Mouse (Mus musculus): ENCODE results near the gene Col4a3bp. TPM values are rescaled to one million over a fixed set of nuclear protein-coding genes. Genes with fewer than 3 reads are reported as not detected.
"Not testable (repeated sequence)": the region's sequence is repeated elsewhere in the genome, so short reads cannot be mapped to it uniquely, and the experiment has no call there.

The Col4a3bp gene
- total RNA-seq, 1 experiment from 2014 or later, result 90.3 TPM

DNA sequence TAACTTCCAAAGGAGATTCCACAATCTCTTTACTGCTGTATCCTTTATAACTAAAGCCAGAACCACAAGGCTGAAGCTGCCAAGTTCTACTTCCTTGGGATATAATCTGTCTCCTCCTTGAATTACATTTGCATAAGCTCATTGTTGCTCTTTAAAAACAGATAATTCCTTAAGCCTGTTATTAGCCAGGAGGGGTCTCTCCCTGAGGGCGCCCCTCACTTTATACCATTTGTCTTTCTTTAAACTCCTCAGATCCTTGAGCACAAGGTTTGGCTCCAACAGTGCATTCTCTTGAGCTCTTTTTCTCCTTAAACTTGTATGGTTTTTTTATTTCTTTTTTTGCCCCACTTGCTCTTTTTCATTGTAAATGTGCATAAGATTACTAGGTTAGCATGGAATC lies 46.2 kb downstream of the Col4a3bp start:
- no peak for ATAC-seq (replicated peaks in 1 of 2; ENCODE audit: insufficient read depth in 1 of 2, low FRiP score in 2 of 2, low TSS enrichment in 1 of 2, low read depth in 1 of 2, poor library complexity in 2 of 2, severe bottlenecking in 2 of 2)

DNA sequence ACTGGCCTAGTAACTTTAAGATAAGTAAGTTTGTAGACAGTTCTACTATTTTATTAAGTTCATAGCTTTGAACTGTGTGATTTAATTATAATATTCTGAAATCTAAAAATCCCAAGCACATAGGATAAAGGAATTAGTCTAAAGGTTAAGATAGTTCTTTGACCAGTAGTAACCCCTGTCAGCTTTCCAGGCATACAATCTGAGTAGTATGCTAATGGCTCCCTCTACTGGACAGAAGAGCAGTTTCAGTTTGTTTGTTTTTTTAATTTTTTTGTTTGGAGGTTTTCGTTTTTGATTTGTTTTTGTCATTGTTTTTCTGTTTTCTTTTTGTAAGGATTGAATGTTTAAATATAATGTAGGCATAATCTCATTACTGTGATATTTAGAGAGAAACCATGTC lies 51.2 kb downstream of the Col4a3bp start:
- ATAC-seq (replicated peaks in 1 of 2; ENCODE audit: insufficient read depth in 1 of 2, low FRiP score in 2 of 2, low TSS enrichment in 1 of 2, low read depth in 1 of 2, poor library complexity in 2 of 2, severe bottlenecking in 2 of 2), result peak in 1 of 2 experiments; percentile 67; a peak in 1 of 4 replicates

DNA sequence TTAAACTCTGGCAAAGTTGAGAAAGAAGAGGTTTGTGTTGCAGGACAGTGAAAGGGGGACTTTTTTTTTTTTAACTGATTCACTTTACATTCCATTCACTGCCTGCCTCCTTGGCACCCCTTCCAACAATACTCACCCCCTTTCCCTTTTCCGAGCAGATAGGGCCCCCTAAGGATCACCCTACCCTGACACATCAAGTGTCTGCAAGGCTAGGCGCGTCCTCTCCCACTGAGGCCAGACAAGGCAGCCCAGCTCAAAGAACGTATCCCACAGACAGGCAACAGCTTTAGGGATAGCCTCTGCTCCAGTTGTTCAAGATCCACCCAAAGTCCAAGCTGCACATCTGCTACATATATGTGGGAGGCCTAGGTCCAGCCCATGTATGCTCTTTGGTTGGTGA lies 51.7 kb downstream of the Col4a3bp start:
- ATAC-seq (replicated peaks in 1 of 2; ENCODE audit: insufficient read depth in 1 of 2, low FRiP score in 2 of 2, low TSS enrichment in 1 of 2, low read depth in 1 of 2, poor library complexity in 2 of 2, severe bottlenecking in 2 of 2), result no peak

DNA sequence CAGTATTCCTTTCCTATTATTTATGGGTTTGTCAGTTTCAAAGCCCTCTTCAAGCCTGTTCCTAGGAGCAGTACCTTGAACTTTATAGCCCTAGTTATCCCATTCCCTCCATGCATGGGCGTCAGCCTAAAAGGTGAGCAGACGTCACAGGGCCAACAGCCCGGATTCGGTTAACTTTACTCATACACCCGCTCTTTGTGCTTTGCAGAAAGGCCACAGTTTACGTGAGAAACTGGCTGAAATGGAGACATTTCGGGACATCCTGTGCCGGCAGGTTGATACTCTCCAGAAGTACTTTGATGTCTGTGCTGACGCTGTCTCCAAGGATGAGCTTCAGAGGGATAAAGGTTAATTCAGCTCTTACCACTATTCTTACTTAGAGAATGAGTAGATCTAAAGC lies 56.8 kb downstream of the Col4a3bp start:
- ATAC-seq (replicated peaks in 1 of 2; ENCODE audit: insufficient read depth in 1 of 2, low FRiP score in 2 of 2, low TSS enrichment in 1 of 2, low read depth in 1 of 2, poor library complexity in 2 of 2, severe bottlenecking in 2 of 2), result no peak

DNA sequence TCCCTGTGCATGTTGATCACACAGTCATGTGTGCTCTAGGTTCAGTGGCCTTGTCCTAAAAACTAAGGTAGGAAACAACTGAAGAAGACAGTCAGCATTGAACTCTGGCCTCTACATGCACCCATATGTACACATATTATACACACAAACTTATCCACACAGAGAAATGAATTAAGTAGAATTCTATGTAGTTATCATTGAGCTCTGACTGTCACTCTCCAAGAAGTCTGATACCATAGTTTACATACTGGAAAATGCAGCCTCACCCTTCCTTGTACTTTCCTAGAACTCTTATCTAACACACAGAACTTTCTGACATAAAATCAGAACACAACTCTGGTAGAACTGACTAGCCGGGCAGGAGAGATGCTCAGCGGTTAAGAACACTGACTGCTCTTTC lies 61.8 kb downstream of the Col4a3bp start:
- ATAC-seq (replicated peaks in 1 of 2; ENCODE audit: insufficient read depth in 1 of 2, low FRiP score in 2 of 2, low TSS enrichment in 1 of 2, low read depth in 1 of 2, poor library complexity in 2 of 2, severe bottlenecking in 2 of 2), result no peak

DNA sequence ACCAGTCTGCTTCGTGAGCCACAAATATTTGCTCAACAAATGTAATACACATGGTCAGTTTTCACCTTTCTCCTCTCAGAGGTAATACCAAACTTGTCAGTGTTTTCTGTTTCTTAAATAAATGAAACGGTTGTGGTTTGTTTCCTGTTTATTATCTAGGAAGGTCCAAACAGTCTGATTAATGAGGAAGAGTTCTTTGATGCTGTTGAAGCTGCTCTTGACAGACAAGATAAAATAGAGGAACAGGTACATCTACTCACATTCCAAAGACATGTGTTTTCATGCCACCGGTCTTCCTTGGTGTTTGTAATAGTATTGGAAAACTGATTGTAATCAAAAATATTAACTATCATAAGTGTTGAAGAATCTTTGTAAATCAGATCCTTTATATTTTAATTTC lies 72.2 kb downstream of the Col4a3bp start:
- no peak for ATAC-seq (replicated peaks in 1 of 2; ENCODE audit: insufficient read depth in 1 of 2, low FRiP score in 2 of 2, low TSS enrichment in 1 of 2, low read depth in 1 of 2, poor library complexity in 2 of 2, severe bottlenecking in 2 of 2)

DNA sequence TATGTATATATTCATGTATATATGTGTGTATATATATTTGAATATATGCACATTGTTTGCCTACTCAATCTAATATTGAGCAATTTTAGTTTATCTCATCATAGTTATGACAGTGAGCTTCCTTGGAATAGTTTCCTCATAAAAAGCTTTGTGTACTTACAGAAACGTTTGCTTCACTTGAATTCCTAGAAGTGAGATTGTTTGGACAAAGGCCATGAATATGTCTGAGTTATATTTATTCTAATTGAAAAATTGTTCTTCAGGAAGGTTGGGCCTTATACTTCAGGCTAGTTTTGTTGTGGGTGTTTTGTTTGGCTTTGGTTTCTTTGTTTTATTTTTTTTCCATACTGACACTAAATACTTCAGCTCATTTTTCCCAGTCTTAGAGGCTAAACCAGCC lies 78.5 kb downstream of the Col4a3bp start:
- ATAC-seq (replicated peaks in 1 of 2; ENCODE audit: insufficient read depth in 1 of 2, low FRiP score in 2 of 2, low TSS enrichment in 1 of 2, low read depth in 1 of 2, poor library complexity in 2 of 2, severe bottlenecking in 2 of 2), result no peak

DNA sequence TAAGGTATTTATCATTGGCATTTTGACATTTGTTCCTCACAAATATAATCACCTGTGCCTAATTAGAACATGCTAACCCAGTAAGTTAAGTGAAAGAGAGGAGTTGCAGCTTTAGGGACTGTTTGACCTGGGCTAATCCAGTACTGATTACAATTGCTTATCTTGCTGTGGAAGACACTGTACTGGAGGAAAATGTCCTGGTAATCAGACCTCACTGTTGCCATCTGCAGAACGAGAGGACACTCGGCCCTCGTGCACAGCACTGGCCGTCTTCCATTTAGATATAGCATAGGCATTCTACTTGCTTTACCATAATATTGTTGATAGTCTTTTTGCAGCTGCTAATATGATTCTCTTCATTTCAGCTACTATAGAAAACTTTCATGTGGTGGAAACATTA lies 88.0 kb downstream of the Col4a3bp start:
- ATAC-seq (replicated peaks in 1 of 2; ENCODE audit: insufficient read depth in 1 of 2, low FRiP score in 2 of 2, low TSS enrichment in 1 of 2, low read depth in 1 of 2, poor library complexity in 2 of 2, severe bottlenecking in 2 of 2), result no peak

DNA sequence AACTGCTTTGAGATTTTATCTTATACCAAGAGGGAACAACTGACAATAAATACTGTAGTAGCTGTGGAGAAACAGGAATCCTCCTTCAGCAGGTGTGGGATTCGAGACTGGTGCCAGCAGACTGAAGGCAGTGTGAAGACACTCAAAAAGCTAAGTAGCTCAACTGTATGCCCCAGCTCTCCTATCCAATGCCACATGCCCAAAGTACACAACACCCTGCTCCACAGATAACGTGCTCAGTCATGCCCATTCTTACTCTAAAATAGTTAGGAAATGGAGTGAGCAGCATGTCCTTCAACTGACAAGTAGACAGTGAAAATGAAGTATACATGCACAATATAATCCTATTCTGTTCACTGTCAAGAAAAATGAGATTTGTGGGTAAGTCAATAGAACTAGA lies 101.8 kb downstream of the Col4a3bp start:
- ATAC-seq (replicated peaks in 1 of 2; ENCODE audit: insufficient read depth in 1 of 2, low FRiP score in 2 of 2, low TSS enrichment in 1 of 2, low read depth in 1 of 2, poor library complexity in 2 of 2, severe bottlenecking in 2 of 2), result no peak

DNA sequence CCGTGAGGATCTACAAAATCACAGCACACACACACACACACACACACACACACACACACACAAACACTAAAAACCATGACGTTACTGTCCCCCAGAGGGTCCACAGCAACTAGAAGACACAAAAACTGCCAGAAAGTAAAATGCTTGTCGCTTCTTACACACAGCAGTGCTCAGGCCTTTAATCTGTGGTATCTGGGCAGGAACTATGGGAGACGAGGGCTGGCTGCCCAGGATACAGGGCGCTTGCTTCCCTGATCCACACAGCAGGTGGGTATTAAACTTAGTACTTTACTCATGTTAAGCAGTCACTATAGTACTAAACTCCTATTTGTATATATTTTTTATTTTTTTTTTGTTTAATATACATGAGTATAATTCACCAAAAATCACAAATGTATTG lies 103.4 kb downstream of the Col4a3bp start:
- no peak for ATAC-seq (replicated peaks in 1 of 2; ENCODE audit: insufficient read depth in 1 of 2, low FRiP score in 2 of 2, low TSS enrichment in 1 of 2, low read depth in 1 of 2, poor library complexity in 2 of 2, severe bottlenecking in 2 of 2)

DNA sequence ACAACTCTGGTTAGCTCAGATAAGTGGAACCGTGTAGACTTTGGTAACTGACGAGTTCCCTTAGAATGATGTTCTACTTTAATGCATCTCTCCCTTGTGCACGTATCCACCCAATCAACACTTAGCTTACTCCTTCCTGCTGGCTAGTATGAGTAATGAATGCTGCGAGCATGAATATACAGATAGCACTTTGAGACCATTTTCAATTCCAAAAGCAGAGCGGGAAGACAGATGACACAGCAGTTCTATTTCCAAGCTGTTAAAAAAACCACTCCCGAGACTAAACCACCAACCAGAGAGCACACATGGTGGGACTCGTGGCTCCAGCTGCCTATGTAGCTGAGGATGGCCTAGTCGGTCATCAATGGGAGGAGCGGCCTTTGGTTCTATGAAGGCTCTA lies 110.6 kb downstream of the Col4a3bp start:
- ATAC-seq (replicated peaks in 1 of 2; ENCODE audit: insufficient read depth in 1 of 2, low FRiP score in 2 of 2, low TSS enrichment in 1 of 2, low read depth in 1 of 2, poor library complexity in 2 of 2, severe bottlenecking in 2 of 2), result no peak

DNA sequence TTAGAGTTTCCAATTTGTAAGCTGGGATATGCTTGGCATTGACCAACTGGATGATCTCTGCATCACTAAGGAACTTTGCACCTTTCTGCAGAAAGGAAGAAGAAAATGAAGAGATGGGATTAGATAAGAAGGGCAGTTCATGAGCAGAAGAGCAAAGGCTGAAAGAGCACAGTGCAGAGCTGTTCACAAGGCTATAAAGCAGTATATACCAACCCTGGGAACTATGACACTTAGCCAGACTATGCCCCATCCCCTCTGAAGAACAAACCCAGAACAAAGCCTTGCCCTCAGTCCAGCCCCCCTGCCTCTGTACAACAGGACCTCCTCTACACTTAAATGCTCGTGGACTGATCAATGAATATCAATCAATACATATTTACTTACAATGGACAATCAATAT lies 114.3 kb downstream of the Col4a3bp start:
- no peak for ATAC-seq (replicated peaks in 1 of 2; ENCODE audit: insufficient read depth in 1 of 2, low FRiP score in 2 of 2, low TSS enrichment in 1 of 2, low read depth in 1 of 2, poor library complexity in 2 of 2, severe bottlenecking in 2 of 2)

DNA sequence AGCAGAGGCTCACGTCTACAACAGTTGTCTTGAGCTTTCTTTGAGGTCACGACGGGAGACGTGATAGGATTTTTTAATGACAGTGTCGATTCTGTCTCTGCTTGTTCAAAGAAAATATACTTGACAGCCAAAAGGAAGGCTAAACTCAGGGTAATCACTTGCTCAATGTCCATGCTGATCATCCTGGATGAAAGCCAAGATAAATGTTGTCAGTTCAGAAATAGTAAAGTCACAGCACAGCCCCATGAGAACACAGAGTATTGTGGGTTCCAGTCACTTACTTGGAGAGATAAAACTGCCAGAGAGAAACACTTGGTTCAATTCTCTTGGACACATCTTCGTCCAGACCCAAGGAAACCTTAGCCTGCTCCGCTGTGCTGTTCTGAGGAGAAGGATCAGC lies 116.5 kb downstream of the Col4a3bp start:
- no peak for ATAC-seq (replicated peaks in 1 of 2; ENCODE audit: insufficient read depth in 1 of 2, low FRiP score in 2 of 2, low TSS enrichment in 1 of 2, low read depth in 1 of 2, poor library complexity in 2 of 2, severe bottlenecking in 2 of 2)

DNA sequence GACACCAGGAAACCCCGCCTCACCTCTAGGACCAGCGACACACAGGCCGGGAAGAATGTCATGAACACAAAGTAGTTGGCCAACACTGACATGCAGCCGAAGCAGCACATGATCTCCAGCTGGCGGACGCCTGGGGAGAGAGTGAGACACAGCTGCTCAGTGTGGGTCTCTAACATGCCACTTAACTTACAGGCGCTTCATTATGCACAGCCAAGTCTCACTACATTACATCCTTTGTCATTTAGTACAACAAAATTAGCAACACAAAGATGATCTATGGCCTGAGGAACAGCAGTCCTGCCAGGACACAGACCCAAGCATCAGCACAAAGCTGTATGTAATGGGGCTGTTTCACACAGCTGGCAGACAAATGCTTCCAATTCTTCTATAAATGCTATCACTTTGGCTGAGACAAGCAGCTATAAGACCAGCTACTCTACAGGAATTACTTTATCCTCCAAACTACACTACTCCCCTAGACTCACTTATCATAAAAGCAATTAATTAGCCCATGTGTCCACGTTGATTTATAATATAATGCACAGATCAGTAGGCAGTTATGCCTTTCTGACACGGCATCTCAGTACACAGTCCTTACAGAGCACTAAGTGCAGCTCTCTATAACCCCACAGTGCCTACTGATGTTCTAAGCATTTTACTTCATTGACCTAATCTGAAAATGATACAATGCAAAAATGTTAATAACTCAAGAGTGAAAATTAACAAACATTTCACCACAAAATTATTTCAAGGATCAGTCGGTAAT lies 117.9 kb downstream of the Col4a3bp start:
- no peak for ATAC-seq (replicated peaks in 1 of 2; ENCODE audit: insufficient read depth in 1 of 2, low FRiP score in 2 of 2, low TSS enrichment in 1 of 2, low read depth in 1 of 2, poor library complexity in 2 of 2, severe bottlenecking in 2 of 2)

DNA sequence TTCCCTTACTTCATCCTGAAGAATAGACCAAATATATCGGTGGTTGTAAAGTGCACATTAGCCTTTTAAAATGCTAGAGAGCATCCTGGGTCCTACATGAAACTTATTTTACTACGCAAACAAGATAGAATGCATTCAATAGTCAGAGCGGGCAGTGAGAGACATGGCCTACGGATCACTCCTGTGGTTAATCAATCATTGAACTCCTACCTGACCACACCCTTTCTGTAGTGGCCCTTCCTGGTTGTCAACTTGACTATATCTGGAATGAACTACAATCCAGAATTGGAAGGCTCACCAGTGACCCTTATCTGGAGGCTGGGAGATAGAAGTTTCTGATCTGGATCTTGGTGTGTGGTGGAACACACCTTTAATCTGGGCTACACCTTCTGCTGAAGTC lies 120.7 kb downstream of the Col4a3bp start:
- ATAC-seq (replicated peaks in 1 of 2; ENCODE audit: insufficient read depth in 1 of 2, low FRiP score in 2 of 2, low TSS enrichment in 1 of 2, low read depth in 1 of 2, poor library complexity in 2 of 2, severe bottlenecking in 2 of 2), result not testable (repeated sequence)

DNA sequence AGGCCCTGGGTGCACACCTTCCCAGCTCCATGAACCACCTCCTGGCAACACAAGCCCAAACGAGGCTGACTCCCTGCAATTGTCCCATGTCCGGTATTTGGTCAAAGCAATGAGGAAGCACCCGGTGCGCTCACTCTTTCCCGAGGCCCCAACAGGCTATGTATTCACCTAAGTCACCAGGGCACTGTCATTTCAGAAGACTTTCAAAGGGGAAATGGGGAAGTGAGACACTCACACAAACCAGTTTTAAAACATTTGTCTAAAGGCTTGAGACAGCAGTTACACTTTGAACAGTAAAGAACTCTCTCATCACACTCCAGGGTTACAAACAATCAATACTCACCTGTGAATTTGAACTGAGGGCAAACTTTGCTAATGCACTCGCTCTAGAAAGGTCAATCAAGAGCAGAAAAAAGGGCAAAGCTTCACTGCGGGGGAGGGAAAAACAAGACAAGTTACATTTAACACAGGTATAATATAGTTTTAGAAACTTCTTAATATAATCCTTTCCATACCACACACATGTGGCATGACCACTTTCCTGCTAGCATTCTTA lies 122.1 kb downstream of the Col4a3bp start:
- ATAC-seq (replicated peaks in 1 of 2; ENCODE audit: insufficient read depth in 1 of 2, low FRiP score in 2 of 2, low TSS enrichment in 1 of 2, low read depth in 1 of 2, poor library complexity in 2 of 2, severe bottlenecking in 2 of 2), result 0 out of 4 replicates have a peak, but pooled peaks of 1 of the 2 experiments have one; percentile 37

DNA sequence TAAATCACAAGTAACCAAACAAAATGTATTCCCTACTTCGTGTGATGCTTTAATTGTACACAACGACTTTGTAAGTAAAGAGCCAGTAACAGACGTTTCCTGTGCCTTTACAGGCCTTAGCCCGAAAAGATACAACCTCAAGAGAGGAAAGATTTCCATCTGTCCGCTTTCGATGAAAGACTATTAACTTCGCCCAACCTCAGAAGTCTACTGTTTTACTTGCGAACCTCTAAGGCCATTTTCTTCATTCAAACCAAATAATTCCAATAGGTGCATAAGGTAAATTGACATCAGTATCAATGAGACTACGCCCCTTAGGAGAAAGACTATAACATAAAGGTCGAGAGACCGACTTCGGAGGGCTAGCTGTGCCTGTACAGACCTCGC lies 127.6 kb downstream of the Col4a3bp start:
- ATAC-seq (replicated peaks in 1 of 2; ENCODE audit: insufficient read depth in 1 of 2, low FRiP score in 2 of 2, low TSS enrichment in 1 of 2, low read depth in 1 of 2, poor library complexity in 2 of 2, severe bottlenecking in 2 of 2), result no peak

DNA sequence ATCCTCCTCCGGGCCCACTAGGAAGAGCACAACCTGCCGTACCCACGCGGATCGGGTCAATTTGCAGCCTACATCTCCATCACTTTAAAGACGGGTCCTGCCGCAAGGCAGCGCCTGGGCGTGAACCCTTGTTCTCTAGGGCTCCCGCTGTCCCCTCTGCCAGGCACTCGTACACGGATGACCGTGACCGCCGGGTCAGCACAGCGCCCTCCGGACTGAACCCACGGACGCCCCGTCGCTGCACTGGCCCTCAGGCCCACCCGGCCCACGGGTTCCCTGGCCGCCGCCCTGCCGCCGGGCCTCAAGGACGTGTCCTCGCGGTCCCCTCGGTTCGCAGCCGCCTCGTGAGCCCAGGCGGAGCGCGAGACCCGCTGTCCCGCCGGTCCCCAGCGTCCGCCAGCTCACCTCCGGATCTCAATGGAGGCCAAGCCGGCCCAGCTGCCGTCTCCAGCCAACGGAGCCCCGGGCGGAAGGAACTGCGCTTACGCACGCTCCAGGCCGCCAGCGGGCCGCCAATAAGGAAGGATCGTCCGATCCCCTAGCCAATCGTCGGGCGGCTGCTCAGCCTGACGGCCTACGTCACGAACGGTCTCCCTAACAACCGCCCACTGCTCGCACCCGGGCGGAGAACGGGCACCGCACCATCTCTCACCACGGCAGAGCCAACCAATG lies 128.1 kb downstream of the Col4a3bp start, which contains the start of gene Hmgcr:
Hmgcr (minus strand) TSS at position 531 of the 672 bp plus-strand sequence.
- peak; percentile 98 for ATAC-seq (replicated peaks in 1 of 2; ENCODE audit: insufficient read depth in 1 of 2, low FRiP score in 2 of 2, low TSS enrichment in 1 of 2, low read depth in 1 of 2, poor library complexity in 2 of 2, severe bottlenecking in 2 of 2)
